Mouse (Mus musculus): ENCODE measurements around the gene Adamtsl3. TPM values are rescaled to one million over a fixed set of nuclear protein-coding genes. Genes with fewer than 3 reads are reported as not detected.

Adamtsl3 gene
- polyA plus RNA-seq, 1 experiment = 0.43 TPM

GRCm38 (mm10) chr7:82552005-82552404 lies 216.5 kb downstream of the Adamtsl3 start:
- Histone ChIP-seq H3K27me3 (ENCODE audit: control insufficient read depth, insufficient read depth, low read length) (no peaks in the 10 kb centered on the region), H3K27ac (ENCODE audit: control insufficient read depth, insufficient read depth, low read depth, low read length) (no peak overlapping the region), H3K36me3 (ENCODE audit: control insufficient read depth, insufficient read depth, low read length) (no peaks in the 10 kb centered on the region), H3K4me3 (ENCODE audit: control insufficient read depth, low read depth, low read length) (no peak overlapping the region), H3K4me1 (ENCODE audit: control insufficient read depth, insufficient read depth, low read length) (peaks cover 7% of the 10 kb centered on the region)
- TF ChIP-seq CTCF (IDR thresholded peaks at IDR 0.05; ENCODE audit: control insufficient read depth, insufficient read depth, insufficient replicate concordance, low read depth, low read length) = no peak
- TF ChIP-seq POLR2A (IDR thresholded peaks at IDR 0.05; ENCODE audit: control insufficient read depth, low read depth, low read length) = no peak

- no peak for TF ChIP-seq POLR2A (IDR thresholded peaks at IDR 0.05; ENCODE audit: control insufficient read depth, low read depth, low read length)
- TF ChIP-seq CTCF (IDR thresholded peaks at IDR 0.05; ENCODE audit: control insufficient read depth, insufficient read depth, insufficient replicate concordance, low read depth, low read length) = no peak
- H3K4me1 ChIP-seq (ENCODE audit: control insufficient read depth, insufficient read depth, low read length) = peaks cover 10% of the 10 kb centered on the region
- no peaks in the 10 kb centered on the region for H3K36me3 ChIP-seq (ENCODE audit: control insufficient read depth, insufficient read depth, low read length)
- H3K27me3 ChIP-seq (ENCODE audit: control insufficient read depth, insufficient read depth, low read length) = no peaks in the 10 kb centered on the region
- no peak overlapping the region for H3K27ac ChIP-seq (ENCODE audit: control insufficient read depth, insufficient read depth, low read depth, low read length)
- H3K4me3 ChIP-seq (ENCODE audit: control insufficient read depth, low read depth, low read length) = no peak overlapping the region
Observed at GRCm38 (mm10) chr7:82555803-82556202, 220.3 kb downstream of the Adamtsl3 start.

GRCm38 (mm10) chr7:82556417-82556816 lies 220.9 kb downstream of the Adamtsl3 start:
- Histone ChIP-seq H3K27me3 (ENCODE audit: control insufficient read depth, insufficient read depth, low read length) (no peaks in the 10 kb centered on the region), H3K36me3 (ENCODE audit: control insufficient read depth, insufficient read depth, low read length) (no peaks in the 10 kb centered on the region), H3K27ac (ENCODE audit: control insufficient read depth, insufficient read depth, low read depth, low read length) (no peak overlapping the region), H3K4me1 (ENCODE audit: control insufficient read depth, insufficient read depth, low read length) (peaks cover 10% of the 10 kb centered on the region), H3K4me3 (ENCODE audit: control insufficient read depth, low read depth, low read length) (peak overlapping the region; percentile 46)
- TF ChIP-seq POLR2A (IDR thresholded peaks at IDR 0.05; ENCODE audit: control insufficient read depth, low read depth, low read length) = no peak
- no peak for TF ChIP-seq CTCF (IDR thresholded peaks at IDR 0.05; ENCODE audit: control insufficient read depth, insufficient read depth, insufficient replicate concordance, low read depth, low read length)

DNA sequence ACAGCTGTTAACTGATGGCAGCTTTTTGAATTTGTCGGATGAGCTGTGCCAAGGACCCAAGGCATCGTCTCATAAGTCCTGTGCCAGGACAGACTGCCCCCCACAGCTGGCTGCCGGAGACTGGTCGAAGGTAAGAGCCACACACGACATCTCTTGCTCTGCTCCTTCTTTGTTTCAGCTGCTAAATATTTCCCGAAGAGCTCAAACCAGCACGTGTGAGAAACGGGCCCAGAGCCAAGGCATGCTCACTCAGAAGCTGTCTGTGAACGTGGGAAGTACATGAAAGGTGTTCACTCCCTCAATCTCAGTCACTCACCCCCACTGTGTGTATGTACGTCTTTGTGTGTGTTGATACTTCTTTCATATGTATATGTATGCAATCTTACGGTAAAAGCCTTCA lies 221.6 kb downstream of the Adamtsl3 start:
- H3K4me1 ChIP-seq (ENCODE audit: control insufficient read depth, insufficient read depth, low read length) = peaks cover 10% of the 10 kb centered on the region
- no peaks in the 10 kb centered on the region for H3K36me3 ChIP-seq (ENCODE audit: control insufficient read depth, insufficient read depth, low read length)
- no peaks in the 10 kb centered on the region for H3K27me3 ChIP-seq (ENCODE audit: control insufficient read depth, insufficient read depth, low read length)
- H3K27ac ChIP-seq (ENCODE audit: control insufficient read depth, insufficient read depth, low read depth, low read length) = no peak overlapping the region
- H3K4me3 ChIP-seq (ENCODE audit: control insufficient read depth, low read depth, low read length) = no peak overlapping the region
- TF ChIP-seq CTCF (IDR thresholded peaks at IDR 0.05; ENCODE audit: control insufficient read depth, insufficient read depth, insufficient replicate concordance, low read depth, low read length) (no peak), POLR2A (IDR thresholded peaks at IDR 0.05; ENCODE audit: control insufficient read depth, low read depth, low read length) (no peak)

GRCm38 (mm10) chr7:82566688-82567087 lies 231.2 kb downstream of the Adamtsl3 start:
- Histone ChIP-seq H3K4me3 (ENCODE audit: control insufficient read depth, low read depth, low read length) (no peak overlapping the region), H3K4me1 (ENCODE audit: control insufficient read depth, insufficient read depth, low read length) (no peaks in the 10 kb centered on the region), H3K36me3 (ENCODE audit: control insufficient read depth, insufficient read depth, low read length) (no peaks in the 10 kb centered on the region), H3K27ac (ENCODE audit: control insufficient read depth, insufficient read depth, low read depth, low read length) (no peak overlapping the region), H3K27me3 (ENCODE audit: control insufficient read depth, insufficient read depth, low read length) (no peaks in the 10 kb centered on the region)
- TF ChIP-seq POLR2A (IDR thresholded peaks at IDR 0.05; ENCODE audit: control insufficient read depth, low read depth, low read length) (no peak), CTCF (IDR thresholded peaks at IDR 0.05; ENCODE audit: control insufficient read depth, insufficient read depth, insufficient replicate concordance, low read depth, low read length) (no peak)

- no peak for TF ChIP-seq POLR2A (IDR thresholded peaks at IDR 0.05; ENCODE audit: control insufficient read depth, low read depth, low read length)
- TF ChIP-seq CTCF (IDR thresholded peaks at IDR 0.05; ENCODE audit: control insufficient read depth, insufficient read depth, insufficient replicate concordance, low read depth, low read length) = no peak
- Histone ChIP-seq H3K4me3 (ENCODE audit: control insufficient read depth, low read depth, low read length) (no peak overlapping the region), H3K36me3 (ENCODE audit: control insufficient read depth, insufficient read depth, low read length) (no peaks in the 10 kb centered on the region), H3K27ac (ENCODE audit: control insufficient read depth, insufficient read depth, low read depth, low read length) (no peak overlapping the region), H3K4me1 (ENCODE audit: control insufficient read depth, insufficient read depth, low read length) (no peaks in the 10 kb centered on the region), H3K27me3 (ENCODE audit: control insufficient read depth, insufficient read depth, low read length) (no peaks in the 10 kb centered on the region)
Observed at GRCm38 (mm10) chr7:82567811-82568210, 232.3 kb downstream of the Adamtsl3 start.

DNA sequence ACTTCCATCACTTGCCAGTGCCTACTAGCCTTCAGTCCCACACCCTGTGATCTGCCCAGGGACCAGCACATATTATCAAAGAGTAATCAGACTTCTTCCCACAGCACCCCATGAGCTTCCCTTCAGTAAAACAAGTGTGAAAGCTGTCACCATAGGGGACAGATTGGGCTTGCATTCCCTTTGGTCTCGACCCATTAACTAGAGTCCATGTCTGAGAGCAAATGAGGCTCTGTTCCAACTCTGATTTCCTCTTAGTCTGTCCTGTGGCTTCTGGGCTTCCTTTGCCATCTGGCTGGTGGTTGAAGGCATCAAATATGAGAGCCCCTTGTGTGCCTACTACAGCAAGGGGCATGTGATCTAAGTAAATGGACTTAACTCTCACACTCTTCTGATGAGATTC lies 237.5 kb downstream of the Adamtsl3 start:
- Histone ChIP-seq H3K36me3 (ENCODE audit: control insufficient read depth, insufficient read depth, low read length) (no peaks in the 10 kb centered on the region), H3K4me3 (ENCODE audit: control insufficient read depth, low read depth, low read length) (no peak overlapping the region), H3K4me1 (ENCODE audit: control insufficient read depth, insufficient read depth, low read length) (no peaks in the 10 kb centered on the region), H3K27ac (ENCODE audit: control insufficient read depth, insufficient read depth, low read depth, low read length) (no peak overlapping the region), H3K27me3 (ENCODE audit: control insufficient read depth, insufficient read depth, low read length) (no peaks in the 10 kb centered on the region)
- TF ChIP-seq CTCF (IDR thresholded peaks at IDR 0.05; ENCODE audit: control insufficient read depth, insufficient read depth, insufficient replicate concordance, low read depth, low read length) = no peak
- TF ChIP-seq POLR2A (IDR thresholded peaks at IDR 0.05; ENCODE audit: control insufficient read depth, low read depth, low read length) = no peak

GRCm38 (mm10) chr7:82580007-82580406 lies 244.5 kb downstream of the Adamtsl3 start:
- Histone ChIP-seq H3K36me3 (ENCODE audit: control insufficient read depth, insufficient read depth, low read length) (no peaks in the 10 kb centered on the region), H3K27me3 (ENCODE audit: control insufficient read depth, insufficient read depth, low read length) (no peaks in the 10 kb centered on the region), H3K4me1 (ENCODE audit: control insufficient read depth, insufficient read depth, low read length) (no peaks in the 10 kb centered on the region), H3K4me3 (ENCODE audit: control insufficient read depth, low read depth, low read length) (no peak overlapping the region), H3K27ac (ENCODE audit: control insufficient read depth, insufficient read depth, low read depth, low read length) (no peak overlapping the region)
- TF ChIP-seq POLR2A (IDR thresholded peaks at IDR 0.05; ENCODE audit: control insufficient read depth, low read depth, low read length) = no peak
- TF ChIP-seq CTCF (IDR thresholded peaks at IDR 0.05; ENCODE audit: control insufficient read depth, insufficient read depth, insufficient replicate concordance, low read depth, low read length) = no peak

Data from testis, adult 2 months (tissue).